Mouse (Mus musculus): Measurements from ENCODE around the gene Rerg. TPM values are rescaled to one million over a fixed set of nuclear protein-coding genes. Genes with fewer than 3 reads are reported as not detected.

The Rerg gene
- total RNA-seq (2021), result 1 to 10 TPM; 2.1 to 4.4 TPM
- long read RNA-seq, experiment 1, transcript Rerg-202 (5 exons, 2,262 nt), result major isoform, 5 of 5 reads
- long read RNA-seq, experiment 1, partial matches to known transcripts, result 0 of 5 reads
- long read RNA-seq, experiment 1, other reads (novel, unspliced or antisense), result 0 of 5 reads
- long read RNA-seq, experiment 2, transcript Rerg-202 (5 exons, 2,262 nt), result major isoform, 8 of 8 reads
- long read RNA-seq, experiment 2, partial matches to known transcripts, result 0 of 8 reads
- long read RNA-seq, experiment 2, other reads (novel, unspliced or antisense), result 0 of 8 reads

- intact Hi-C loops (cut with DNase I; ENCODE audit: low total_unique reads), result no loop called here
- no peak for DNase-seq
These were observed at the start of gene Rerg for GRCm38 (mm10) chr6:137170226-137170625. Gene Rerg (minus strand): TSS chr6:137170497.

DNA sequence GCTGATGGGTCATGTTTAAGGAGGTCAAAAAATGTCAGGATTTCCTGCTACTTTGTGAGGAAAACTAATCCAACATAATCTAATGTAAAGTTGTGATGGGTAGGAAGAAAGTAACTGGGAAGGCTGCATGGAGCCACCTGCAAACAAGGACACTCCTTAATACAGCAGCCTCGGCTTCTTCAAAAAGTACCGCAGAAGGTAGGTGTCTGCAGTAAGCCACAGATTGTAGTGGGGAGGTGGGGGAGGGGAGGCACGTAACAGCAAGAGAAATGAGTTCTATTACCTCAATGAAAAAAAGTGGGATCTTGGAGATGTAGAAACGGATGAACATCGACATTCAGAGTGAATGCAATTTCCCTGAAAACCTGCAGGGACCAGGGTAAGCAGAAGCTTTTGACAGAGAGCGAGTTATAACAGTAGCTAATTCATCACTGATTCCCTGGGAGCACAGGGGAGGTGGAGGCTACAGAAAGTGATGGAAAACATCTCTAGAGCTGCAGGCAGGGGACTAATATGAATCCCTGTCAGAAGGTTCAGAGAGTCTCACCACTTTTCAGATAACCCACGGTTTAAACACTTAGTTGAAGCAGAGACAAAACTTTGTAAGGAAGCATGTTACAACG, 47.7 kb upstream of the Rerg start:
- intact Hi-C loops (cut with DNase I; ENCODE audit: low total_unique reads), result no loop called here

GRCm38 (mm10) chr6:137211441-137211840, 41.1 kb upstream of the Rerg start:
- intact Hi-C loops (cut with DNase I; ENCODE audit: low total_unique reads), result no loop called here

More for the DNA sequence above, 47.7 kb upstream of the Rerg start:
- no peak for DNase-seq

GRCm38 (mm10) chr6:137210991-137211390, 40.7 kb upstream of the Rerg start:
- no peak for DNase-seq
- intact Hi-C loops (cut with DNase I; ENCODE audit: low total_unique reads), result no loop called here

More at GRCm38 (mm10) chr6:137211441-137211840, 41.1 kb upstream of the Rerg start:
- DNase-seq, result no peak

GRCm38 (mm10) chr6:137209992-137210391, 39.7 kb upstream of the Rerg start:
- intact Hi-C loops (cut with DNase I; ENCODE audit: low total_unique reads), result loop anchor here (5.0 to 10.0 kb wide), 2 partner anchors 187 to 515 kb away; no protein-coding TSS in a partner anchor

DNA sequence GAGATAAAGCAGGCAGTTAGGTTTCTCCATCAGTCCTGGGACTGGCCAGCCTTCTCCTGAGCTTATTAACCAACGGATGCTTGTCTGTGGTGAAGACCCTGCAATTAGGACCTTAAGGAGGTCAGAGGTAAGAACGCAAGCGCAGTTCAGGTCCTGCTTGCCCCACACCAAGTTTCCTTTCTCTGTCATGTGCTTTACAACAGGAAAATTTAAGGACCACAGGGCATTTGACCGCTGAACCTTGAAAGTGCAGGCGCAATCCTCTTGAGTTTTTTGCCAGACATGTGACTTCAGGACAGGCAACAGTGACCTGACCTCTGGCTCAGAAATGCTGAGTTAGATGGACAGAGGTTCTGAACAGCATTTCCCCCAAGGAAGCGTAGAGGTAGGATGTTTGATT, 36.8 kb upstream of the Rerg start:
- intact Hi-C loops (cut with DNase I; ENCODE audit: low total_unique reads), result loop anchor here (5.0 to 10.0 kb wide), 2 partner anchors 190 to 518 kb away; no protein-coding TSS in a partner anchor
- no peak for DNase-seq

More at GRCm38 (mm10) chr6:137209992-137210391, 39.7 kb upstream of the Rerg start:
- peak; percentile 58 for DNase-seq

- DNase-seq, result no peak
- intact Hi-C loops (cut with DNase I; ENCODE audit: low total_unique reads), result loop anchor here (5.0 to 10.0 kb wide), 2 partner anchors 191 to 519 kb away; no protein-coding TSS in a partner anchor
These were observed 35.5 kb upstream of the Rerg start for GRCm38 (mm10) chr6:137205662-137206400.

- DNase-seq, result no peak
- intact Hi-C loops (cut with DNase I; ENCODE audit: low total_unique reads), result loop anchor here (10.0 kb wide), 1 partner anchor 522 kb away; no protein-coding TSS in a partner anchor
These were observed 32.4 kb upstream of the Rerg start for GRCm38 (mm10) chr6:137202661-137203060.

DNA sequence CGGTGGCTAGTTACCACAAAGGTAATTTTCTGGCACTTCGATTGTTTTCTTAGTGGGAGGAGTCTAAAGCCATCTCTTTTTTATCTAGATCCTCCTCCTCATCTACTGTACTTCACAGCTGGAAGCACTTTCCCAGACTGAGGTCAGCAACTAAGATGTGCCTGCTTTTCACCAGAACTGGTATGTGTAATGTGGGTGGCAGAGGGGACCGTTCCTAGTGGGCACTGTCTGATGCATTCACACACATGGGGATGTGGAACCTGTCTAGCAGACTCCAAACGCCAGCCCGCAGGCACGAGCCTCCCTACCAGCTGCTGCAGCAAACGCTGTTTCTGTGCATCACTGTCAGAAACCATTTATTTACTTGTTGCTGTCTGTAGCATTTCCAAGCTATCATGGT, 31.3 kb upstream of the Rerg start:
- DNase-seq, result no peak
- intact Hi-C loops (cut with DNase I; ENCODE audit: low total_unique reads), result loop anchor here (10.0 kb wide), 1 partner anchor 523 kb away; no protein-coding TSS in a partner anchor

DNA sequence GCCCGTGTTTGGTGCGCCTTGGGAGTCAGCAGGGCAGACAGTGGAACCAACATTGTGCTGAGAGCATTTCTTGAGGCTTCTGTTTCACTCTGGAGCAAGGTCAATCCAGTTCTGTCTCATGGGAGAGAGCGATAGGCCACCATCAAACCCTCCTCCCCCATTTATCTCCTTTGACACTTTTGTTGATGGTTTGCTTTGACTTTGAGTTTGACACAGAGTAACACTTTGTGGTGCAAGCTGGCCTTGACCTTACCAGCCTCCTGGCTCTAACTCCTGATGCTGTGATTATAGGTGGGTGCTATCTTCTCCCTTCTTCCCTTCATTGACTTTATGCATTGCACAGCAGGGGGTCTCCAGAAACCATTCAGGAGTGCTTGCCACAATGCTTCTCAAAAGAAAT, 30.9 kb upstream of the Rerg start:
- intact Hi-C loops (cut with DNase I; ENCODE audit: low total_unique reads), result loop anchor here (10.0 kb wide), 1 partner anchor 524 kb away; no protein-coding TSS in a partner anchor
- no peak for DNase-seq

DNA sequence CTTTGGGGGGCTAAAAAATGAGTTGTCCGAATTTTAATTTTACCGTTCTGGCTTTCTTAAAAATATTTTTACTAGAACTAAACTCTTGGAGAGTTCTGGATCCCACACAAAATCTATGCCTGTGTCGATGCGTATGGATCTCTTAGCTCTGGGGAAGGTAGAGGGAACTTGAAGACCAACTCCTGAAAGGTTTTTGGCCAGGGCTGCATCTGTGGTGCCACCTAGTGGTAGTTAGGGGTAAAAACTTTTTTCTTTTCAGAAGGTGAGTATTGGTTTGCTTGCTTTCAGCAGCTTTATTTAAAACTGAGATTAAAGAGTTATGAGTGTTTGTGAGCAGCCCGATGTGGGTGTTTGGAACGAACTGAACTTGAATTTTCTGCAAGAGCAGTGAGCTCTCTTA, 21.8 kb upstream of the Rerg start:
- intact Hi-C loops (cut with DNase I; ENCODE audit: low total_unique reads), result no loop called here
- DNase-seq, result no peak

DNA sequence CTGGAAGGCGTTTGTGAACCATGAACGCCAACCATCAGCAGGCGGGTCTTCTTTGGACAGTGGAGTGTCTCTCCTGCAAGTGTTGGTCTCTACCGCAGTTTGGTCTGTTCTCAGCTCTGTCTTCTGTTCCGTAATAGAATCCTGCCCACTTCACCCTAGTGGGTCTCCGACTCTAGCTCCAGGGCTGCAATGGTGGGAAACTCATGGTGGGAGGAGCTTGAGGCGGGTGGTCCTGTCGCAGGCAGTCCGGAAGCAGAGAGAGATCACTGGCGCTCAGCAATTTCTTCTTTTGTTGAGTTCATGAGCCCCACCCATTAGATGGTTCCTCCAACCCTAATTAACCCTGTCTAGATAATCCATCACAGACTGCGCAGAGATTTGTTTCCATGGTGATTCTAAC, 20.7 kb upstream of the Rerg start:
- DNase-seq, result no peak
- intact Hi-C loops (cut with DNase I; ENCODE audit: low total_unique reads), result no loop called here

DNA sequence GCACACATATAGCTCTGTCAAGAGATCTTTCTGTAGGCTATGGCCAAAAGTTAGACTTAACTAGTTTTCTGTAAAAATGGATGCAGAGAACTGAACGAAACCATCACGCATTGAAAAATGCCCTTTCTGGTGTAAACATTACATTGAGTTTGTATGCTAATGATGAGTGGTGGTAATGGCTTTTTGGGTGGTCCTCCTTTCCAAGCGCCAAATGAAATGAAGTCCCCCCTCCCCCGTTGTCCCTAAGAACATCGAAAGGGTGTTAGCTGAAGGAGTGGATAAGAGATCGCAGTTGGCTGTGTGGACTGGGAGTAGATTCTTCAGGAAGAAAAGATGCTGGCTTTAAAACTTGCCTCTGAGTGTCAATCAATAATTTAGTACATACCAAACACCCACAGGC, 20.3 kb upstream of the Rerg start:
- intact Hi-C loops (cut with DNase I; ENCODE audit: low total_unique reads), result no loop called here
- DNase-seq, result no peak

DNA sequence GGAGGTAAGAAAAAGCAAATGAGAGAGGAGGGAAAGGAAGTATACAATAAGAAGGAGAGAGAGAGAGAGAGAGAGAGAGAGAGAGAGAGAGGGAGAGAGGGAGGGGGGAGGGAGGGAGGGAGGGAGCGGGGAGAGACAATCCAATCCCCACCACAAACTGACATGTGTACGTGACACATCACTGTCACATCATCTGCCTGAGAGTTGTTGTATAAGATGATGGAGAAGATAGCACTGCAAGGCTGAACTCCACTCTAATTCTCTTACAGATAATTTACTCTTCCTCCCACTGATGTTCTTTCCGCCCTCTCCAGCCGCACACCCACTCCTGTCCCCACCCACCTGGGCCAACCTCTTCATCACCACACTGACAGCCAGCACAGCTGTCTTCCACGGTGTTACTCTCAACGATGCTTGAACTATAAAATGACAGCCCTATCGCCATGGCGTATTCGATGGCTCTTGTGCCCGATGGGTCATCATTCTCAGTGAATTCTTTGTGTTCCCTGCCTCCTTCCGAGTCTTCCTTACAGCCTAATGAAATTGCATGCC, 18.2 kb upstream of the Rerg start:
- intact Hi-C loops (cut with DNase I; ENCODE audit: low total_unique reads), result no loop called here
- no peak for DNase-seq

DNA sequence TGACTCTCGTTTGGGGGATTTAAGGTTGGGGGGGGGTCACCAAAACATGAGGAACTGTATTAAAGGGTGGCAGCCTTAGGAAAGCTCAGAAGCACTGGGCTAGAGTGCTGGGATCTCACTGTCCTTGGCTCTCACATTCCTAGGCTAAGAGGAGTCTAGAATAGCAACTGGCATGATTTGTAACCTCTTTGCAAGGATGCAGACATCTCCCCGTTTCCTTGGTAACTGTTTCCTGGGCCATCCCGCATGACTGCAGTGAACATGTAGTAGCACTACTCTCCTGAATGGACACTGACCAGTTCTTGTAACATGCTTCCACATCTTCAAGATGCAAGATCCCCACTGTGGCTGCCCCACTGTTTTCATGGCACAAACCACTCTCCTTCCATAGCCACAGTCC, 17.1 kb upstream of the Rerg start:
- intact Hi-C loops (cut with DNase I; ENCODE audit: low total_unique reads), result no loop called here
- DNase-seq, result no peak

- intact Hi-C loops (cut with DNase I; ENCODE audit: low total_unique reads), result no loop called here
- no peak for DNase-seq
These were observed 10.3 kb upstream of the Rerg start for GRCm38 (mm10) chr6:137180636-137181035.

DNA sequence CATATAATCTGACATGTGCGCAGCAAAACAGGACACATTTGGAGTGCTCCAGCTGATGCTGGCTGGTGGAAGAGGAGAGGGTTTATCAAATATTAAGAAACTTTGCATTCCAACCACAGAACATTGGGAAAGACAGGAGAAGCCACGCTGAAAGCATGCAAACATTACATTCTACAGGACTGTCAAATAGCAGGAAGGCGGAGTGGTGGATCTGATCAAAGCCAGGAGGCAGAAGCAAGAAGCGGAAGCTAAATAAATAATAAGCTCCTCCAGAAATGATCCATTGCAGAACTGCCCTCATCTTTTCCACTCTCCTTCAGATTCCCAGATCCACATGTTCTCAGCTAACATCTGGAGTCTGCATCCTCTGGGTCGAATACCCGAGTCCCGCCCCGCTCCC, 9.8 kb upstream of the Rerg start:
- intact Hi-C loops (cut with DNase I; ENCODE audit: low total_unique reads), result no loop called here
- DNase-seq, result no peak

DNA sequence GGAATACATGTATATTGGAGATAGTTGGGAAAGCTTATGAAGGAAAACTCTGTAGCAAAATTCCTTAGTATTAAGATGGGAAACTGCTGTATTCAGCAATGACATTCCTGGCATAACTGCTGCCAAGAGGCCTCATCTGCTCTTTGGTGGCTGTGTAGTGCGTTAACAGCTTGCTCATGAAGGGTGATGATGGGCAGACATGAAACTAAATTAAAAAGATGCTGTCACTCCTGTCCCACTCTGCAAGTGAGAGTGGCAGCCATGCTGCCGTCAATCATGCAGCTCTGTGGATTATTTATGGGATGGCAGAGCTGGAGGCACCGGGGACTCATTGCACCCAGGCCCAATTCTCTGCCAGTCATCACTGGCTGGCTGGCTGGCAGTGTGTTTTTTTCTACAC, 8.7 kb upstream of the Rerg start:
- no peak for DNase-seq
- intact Hi-C loops (cut with DNase I; ENCODE audit: low total_unique reads), result no loop called here

- intact Hi-C loops (cut with DNase I; ENCODE audit: low total_unique reads), result no loop called here
These were observed 349 bp upstream of the Rerg start for GRCm38 (mm10) chr6:137170646-137171045.

More at GRCm38 (mm10) chr6:137170646-137171045, 349 bp upstream of the Rerg start:
- no peak for DNase-seq
